Mouse (Mus musculus) megakaryocyte progenitor cell, adult 5-6 weeks (primary cell): ENCODE data around the gene Ces1h. TPM values are rescaled to one million over a fixed set of nuclear protein-coding genes. Genes with fewer than 3 reads are reported as not detected.
"Not testable (repeated sequence)": the region's sequence is repeated elsewhere in the genome, so short reads cannot be mapped to it uniquely, and the experiment has no call there.

ENCODE experiments used
- ATAC-seq: replicated peaks from 2 replicates; pipeline ENCODE4 v1.8.0; 2016; ENCODE audit warnings: mild to moderate bottlenecking, moderate TSS enrichment, inconsistent platforms; ENCODE audit not compliant: poor library complexity
- total RNA-seq, 2 experiments: library from RNA; stranded (forward) in 1 of 2; stranded (reverse) in 1 of 2; fragments of 157-497, 149-512 nt in 1 of 2; fragments of 200-1000 nt in 1 of 2; gene quantifications; 2 replicates each; pipeline versions ENCODE4 v1.2.3 to v1.2.4; 2015 to 2017

Gene Ces1h
- total RNA-seq (2015) (not detected in 2 replicates), total RNA-seq (2017) (not detected in 2 replicates)

GRCm38 (mm10) chr8:93379625-93380024 lies at the start of gene Ces1h:
Ces1h (minus strand) TSS chr8:93379725.
- ATAC-seq = no peak

- ATAC-seq = no peak
Measured at GRCm38 (mm10) chr8:93427195-93427594, 47.7 kb upstream of the Ces1h start.

GRCm38 (mm10) chr8:93415387-93415786 lies 35.9 kb upstream of the Ces1h start:
- ATAC-seq = no peak

GRCm38 (mm10) chr8:93408830-93409229 lies 29.3 kb upstream of the Ces1h start:
- no peak for ATAC-seq

GRCm38 (mm10) chr8:93399698-93400097 lies 20.2 kb upstream of the Ces1h start:
- no peak for ATAC-seq

GRCm38 (mm10) chr8:93398044-93398443 lies 18.5 kb upstream of the Ces1h start:
- ATAC-seq = no peak

- not testable (repeated sequence) for ATAC-seq
Measured at GRCm38 (mm10) chr8:93394079-93394619, 14.6 kb upstream of the Ces1h start.

GRCm38 (mm10) chr8:93369481-93369880 lies 10.0 kb downstream of the Ces1h start:
- ATAC-seq = no peak

- ATAC-seq = no peak
Measured at GRCm38 (mm10) chr8:93360113-93360512, 19.4 kb downstream of the Ces1h start.

GRCm38 (mm10) chr8:93339531-93339930 lies 40.0 kb downstream of the Ces1h start:
- no peak for ATAC-seq

- ATAC-seq = no peak
Measured at GRCm38 (mm10) chr8:93337207-93337606, 42.3 kb downstream of the Ces1h start, which contains the start of gene Ces1g. Ces1g (minus strand) TSS chr8:93337308.

- ATAC-seq = no peak
Measured at GRCm38 (mm10) chr8:93332703-93333102, 46.8 kb downstream of the Ces1h start.

- ATAC-seq = no peak
Measured at GRCm38 (mm10) chr8:93331151-93331550, 48.4 kb downstream of the Ces1h start.

- ATAC-seq = no peak
Measured at GRCm38 (mm10) chr8:93325123-93325522, 54.4 kb downstream of the Ces1h start.

- no peak for ATAC-seq
Measured at GRCm38 (mm10) chr8:93317031-93317430, 62.5 kb downstream of the Ces1h start.

GRCm38 (mm10) chr8:93315557-93315956 lies 64.0 kb downstream of the Ces1h start:
- ATAC-seq = no peak

Other genes starting within 250 kb of the Ces1h start
- not detected in 2 replicates for gene Ces1c, start 248.4 kb downstream of the Ces1h start, total RNA-seq (2015)
- gene Ces1c, start 248.4 kb downstream of the Ces1h start, total RNA-seq (2017) = not detected in 2 replicates
- gene Ces1d, start 181.9 kb downstream of the Ces1h start, total RNA-seq (2015) = 0.39 and 0.54 TPM in 2 replicates
- 1.7 and 1.9 TPM in 2 replicates for gene Ces1d, start 181.9 kb downstream of the Ces1h start, total RNA-seq (2017)
- not detected in 2 replicates for gene Ces1e, start 150.1 kb downstream of the Ces1h start, total RNA-seq (2015)
- not detected in 2 replicates for gene Ces1e, start 150.1 kb downstream of the Ces1h start, total RNA-seq (2017)
- gene Ces1f, start 100.0 kb downstream of the Ces1h start, total RNA-seq (2015) = not detected in 2 replicates
- gene Ces1f, start 100.0 kb downstream of the Ces1h start, total RNA-seq (2017) = not detected in 2 replicates
- not detected in 2 replicates for gene Ces1g, start 42.4 kb downstream of the Ces1h start, total RNA-seq (2015)
- not detected in 2 replicates for gene Ces1g, start 42.4 kb downstream of the Ces1h start, total RNA-seq (2017)
- gene Ces5a, start 156.1 kb upstream of the Ces1h start, total RNA-seq (2015) = not detected in 2 replicates
- gene Ces5a, start 156.1 kb upstream of the Ces1h start, total RNA-seq (2017) = not detected in 2 replicates